Mouse (Mus musculus): ENCODE measurements around the gene Dcaf12l1. TPM values are rescaled to one million over a fixed set of nuclear protein-coding genes. Genes with fewer than 3 reads are reported as not detected.
"Not testable (repeated sequence)": the region's sequence is repeated elsewhere in the genome, so short reads cannot be mapped to it uniquely, and the experiment has no call there.

Dcaf12l1 gene
- polyA plus RNA-seq (2015; fragmentation: Nextera tagmentation; extraction: Ambion mirVana), result 10.1 and 10.5 TPM in 2 replicates

DNA sequence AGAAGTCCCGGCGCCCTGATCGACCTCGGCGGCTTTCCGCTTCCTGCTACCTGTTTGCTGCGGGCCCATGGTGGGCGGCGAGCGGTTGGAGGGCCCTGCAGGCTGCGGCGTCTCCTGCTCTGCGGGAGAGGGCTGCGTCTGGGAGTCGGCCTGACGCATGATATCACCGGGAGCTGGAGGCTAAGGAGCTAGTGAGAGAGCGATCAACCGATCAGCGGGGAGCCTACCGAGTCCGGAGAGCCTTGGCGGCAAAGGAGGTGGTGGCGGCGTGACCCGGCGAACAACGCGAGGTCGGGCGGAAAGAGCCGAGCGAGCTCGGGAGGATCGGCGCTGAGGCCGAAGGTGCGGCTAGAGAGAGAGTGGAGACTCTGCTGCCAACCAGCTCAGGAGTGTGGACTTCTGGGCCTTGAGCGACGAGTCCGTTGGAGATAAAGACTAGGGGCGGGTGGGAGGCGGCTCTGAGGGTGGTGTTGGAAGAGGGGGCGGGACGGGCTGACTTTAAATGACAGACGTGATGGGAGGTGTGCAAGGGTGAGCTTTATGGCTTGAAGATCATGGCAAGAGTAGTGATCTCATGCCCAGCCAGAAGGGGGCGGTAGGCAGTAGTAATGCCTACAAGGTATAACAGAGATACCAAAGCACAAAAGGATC, at the start of gene Dcaf12l1:
Gene Dcaf12l1 (minus strand): TSS at position 437 of the 651 bp plus-strand sequence.
- ATAC-seq (ENCODE audit: insufficient number of reproducible peaks, low FRiP score, low TSS enrichment, low read depth), result peak; percentile 77
- Histone ChIP-seq H3K4me2 (replicated peaks) (peak within 1 kb of the TSS; percentile 65), H3K36me3 (no peaks in the 10 kb centered on the region), H3K9me3 (replicated peaks) (no peaks in the 10 kb centered on the region), H3K27me3 (no peaks in the 10 kb centered on the region), H3K4me3 (replicated peaks) (peak within 1 kb of the TSS; percentile 49), H3K4me1 (no peaks in the 10 kb centered on the region), H3K9ac (peak within 1 kb of the TSS; percentile 44), H3K27ac (replicated peaks) (no peak within 1 kb of the TSS)
- WGBS, result 21% methylated on average over 47 of the region's 47 CpGs

DNA sequence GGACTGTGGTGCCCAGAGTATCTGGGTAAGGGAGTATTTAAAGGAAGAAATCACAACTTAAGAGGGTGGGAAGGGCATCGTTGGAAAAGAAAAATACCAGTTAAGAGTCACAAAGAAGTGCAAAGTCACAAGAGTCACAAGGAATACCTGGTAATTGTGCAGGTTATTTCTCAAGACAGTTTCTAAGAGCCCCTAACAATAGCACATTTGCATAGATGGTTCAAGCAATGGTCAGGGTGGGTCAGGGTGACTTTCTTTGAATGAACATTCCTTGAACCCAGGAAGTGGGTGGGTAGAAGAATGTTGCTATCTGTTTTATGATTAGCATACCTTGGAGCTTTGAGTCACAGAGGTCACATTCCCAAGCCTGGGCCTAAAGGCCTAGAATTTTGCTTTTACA, 19.4 kb upstream of the Dcaf12l1 start:
- 60% methylated on average over 1 of the region's 1 CpGs for WGBS
- not testable (repeated sequence) for ATAC-seq (ENCODE audit: insufficient number of reproducible peaks, low FRiP score, low TSS enrichment, low read depth); H3K9me3 ChIP-seq (replicated peaks); H3K9ac ChIP-seq; H3K4me1 ChIP-seq; H3K36me3 ChIP-seq; H3K27ac ChIP-seq (replicated peaks); H3K27me3 ChIP-seq; H3K4me3 ChIP-seq (replicated peaks); H3K4me2 ChIP-seq (replicated peaks)

DNA sequence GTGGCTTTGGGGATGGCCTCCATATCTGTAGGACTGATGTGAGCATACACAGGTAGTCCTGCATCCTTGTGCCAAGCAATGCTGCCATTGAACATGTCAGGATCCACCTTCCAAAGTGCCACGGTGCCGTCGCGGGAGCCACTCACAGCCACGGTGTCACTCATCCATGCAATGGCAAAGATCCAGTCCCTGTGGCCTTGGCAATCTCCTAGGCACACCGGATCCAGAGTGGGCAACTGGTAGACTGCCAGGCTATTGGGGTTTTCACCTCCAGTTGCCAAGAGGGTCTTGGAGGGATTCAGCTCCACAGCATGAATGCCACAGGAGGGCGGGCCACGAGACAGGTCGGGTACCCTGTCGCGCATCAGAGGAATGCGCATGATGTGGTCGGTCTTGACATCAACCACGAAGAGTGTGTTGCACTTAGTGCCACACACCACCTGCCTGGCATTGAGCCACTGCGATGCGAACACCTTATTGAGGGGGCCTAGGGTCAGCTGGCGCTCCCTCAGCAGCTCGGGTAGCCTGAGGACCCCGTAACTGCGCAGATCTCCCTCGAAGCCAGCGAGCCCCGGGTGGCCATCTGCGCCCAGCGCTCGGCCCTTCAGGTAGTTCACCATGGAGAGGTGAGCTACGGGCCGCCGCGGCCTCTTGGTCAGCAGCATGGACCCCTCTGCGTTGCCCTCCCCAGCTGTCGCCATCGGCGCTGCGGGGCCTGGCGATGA, 799 bp downstream of the Dcaf12l1 start:
- ATAC-seq (ENCODE audit: insufficient number of reproducible peaks, low FRiP score, low TSS enrichment, low read depth), result 0 out of 2 replicates have a peak, but pooled peaks have one; percentile 7

More for the DNA sequence above, 799 bp downstream of the Dcaf12l1 start:
- Histone ChIP-seq H3K9ac (peak overlapping the region; percentile 44), H3K4me3 (replicated peaks) (peak overlapping the region; percentile 49), H3K9me3 (replicated peaks) (no peaks in the 10 kb centered on the region), H3K4me1 (no peaks in the 10 kb centered on the region), H3K27ac (replicated peaks) (no peak overlapping the region), H3K36me3 (no peaks in the 10 kb centered on the region), H3K4me2 (replicated peaks) (peak overlapping the region; percentile 65), H3K27me3 (no peaks in the 10 kb centered on the region)
- WGBS, result 36% methylated on average over 36 of the region's 36 CpGs

Measured in embryonic facial prominence, embryonic 15.5 days (tissue).